Mouse (Mus musculus) midbrain, embryonic 15.5 days (tissue): Measurements from ENCODE around the gene Fbxw10. TPM values are rescaled to one million over a fixed set of nuclear protein-coding genes. Genes with fewer than 3 reads are reported as not detected.
A peak's percentile ranks its signal among the peaks of the same experiment; 100 is the strongest.

ENCODE experiments used
- ATAC-seq: fragments of 200-750 bp; cut with Nextera tagmentation; replicated peaks from 2 replicates; pipeline ENCODE4 v1.8.0; 2017; ENCODE audit warnings: moderate TSS enrichment
- H3K27ac ChIP-seq: fragments of 300-500 bp; sonication (generic); 2 replicates; pipeline ENCODE4 v1.5.1; 2015; ENCODE audit warnings: mild to moderate bottlenecking, inconsistent platforms
- H3K27me3 ChIP-seq: fragments of 300-500 bp; sonication (generic); replicated peaks from 2 replicates; pipeline ENCODE4 v1.6.1; 2015; ENCODE audit warnings: inconsistent platforms
- H3K36me3 ChIP-seq: fragments of 300-500 bp; sonication (generic); replicated peaks from 2 replicates; pipeline ENCODE4 v1.6.1; 2015; ENCODE audit warnings: inconsistent platforms
- H3K4me1 ChIP-seq: fragments of 300-500 bp; sonication (generic); 2 replicates; pipeline ENCODE4 v1.6.1; 2015; ENCODE audit warnings: inconsistent platforms
- H3K4me2 ChIP-seq: fragments of 300-500 bp; sonication (generic); 2 replicates; pipeline ENCODE4 v1.6.1; 2015; ENCODE audit warnings: inconsistent platforms, mild to moderate bottlenecking, moderate library complexity
- H3K4me3 ChIP-seq: fragments of 300-500 bp; sonication (generic); 2 replicates; pipeline ENCODE4 v1.5.1; 2015; ENCODE audit warnings: mild to moderate bottlenecking, inconsistent platforms
- H3K9ac ChIP-seq: fragments of 300-500 bp; sonication (generic); 2 replicates; pipeline ENCODE4 v1.6.1; 2015; ENCODE audit warnings: mild to moderate bottlenecking, inconsistent platforms
- H3K9me3 ChIP-seq: fragments of 300-500 bp; sonication (generic); 2 replicates; pipeline ENCODE4 v1.6.1; 2016; ENCODE audit warnings: inconsistent platforms
- WGBS: fragments of 180-500 bp; shearing (Covaris S2); methylation state at CpG from one replicate; pipeline ENCODE4 v1.1.7; 2015; ENCODE audit warnings: mixed read lengths; 5-methylcytosine and 5-hydroxymethylcytosine counted together
- polyA plus RNA-seq: library from polyadenylated mRNA; unstranded; fragments of >200 nt; fragmentation: Nextera tagmentation; extraction: Ambion mirVana; gene quantifications from 2 replicates; pipeline ENCODE4 v1.2.1, GENCODE M21; 2015

Fbxw10 gene
- polyA plus RNA-seq, 1 experiment from 2014 or later = 0.50 TPM

- H3K4me1 ChIP-seq = peaks cover 17% of the 10 kb centered on the region
- peak overlapping the region; percentile 33 for H3K4me3 ChIP-seq
- H3K9me3 ChIP-seq = no peaks in the 10 kb centered on the region
- peak overlapping the region; percentile 17; the same call in 1 of the 2 replicates for H3K9ac ChIP-seq
- H3K36me3 ChIP-seq = no peaks in the 10 kb centered on the region
- ATAC-seq = peak; percentile 60
- no peaks in the 10 kb centered on the region for H3K27me3 ChIP-seq
- 22% methylated on average over 16 of the region's 16 CpGs for WGBS
- H3K4me2 ChIP-seq = peak overlapping the region; percentile 54
- H3K27ac ChIP-seq = 0 out of 2 replicates have a peak overlapping the region, but pooled peaks have one; percentile 21
These were observed 26.0 kb upstream of the Fbxw10 start for GRCm38 (mm10) chr11:62820661-62821437.

- H3K27ac ChIP-seq = no peak overlapping the region
- ATAC-seq = no peak
- 0 out of 2 replicates have a peak overlapping the region, but pooled peaks have one; percentile 3 for H3K4me3 ChIP-seq
- 76% methylated on average over 5 of the region's 5 CpGs for WGBS
- no peak overlapping the region for H3K9ac ChIP-seq
- H3K4me2 ChIP-seq = peak overlapping the region; percentile 30
- H3K27me3 ChIP-seq = no peaks in the 10 kb centered on the region
- no peaks in the 10 kb centered on the region for H3K9me3 ChIP-seq
- no peaks in the 10 kb centered on the region for H3K36me3 ChIP-seq
- H3K4me1 ChIP-seq = peaks cover 17% of the 10 kb centered on the region
These were observed 25.0 kb upstream of the Fbxw10 start for GRCm38 (mm10) chr11:62821893-62822292.

- H3K9ac ChIP-seq = no peak overlapping the region
- ATAC-seq = no peak
- H3K36me3 ChIP-seq = no peaks in the 10 kb centered on the region
- H3K27me3 ChIP-seq = no peaks in the 10 kb centered on the region
- no peak overlapping the region for H3K27ac ChIP-seq
- no peak overlapping the region for H3K4me2 ChIP-seq
- H3K9me3 ChIP-seq = no peaks in the 10 kb centered on the region
- 72% methylated on average over 7 of the region's 7 CpGs for WGBS
- H3K4me1 ChIP-seq = peaks cover 17% of the 10 kb centered on the region
- H3K4me3 ChIP-seq = no peak overlapping the region
These were observed 22.7 kb upstream of the Fbxw10 start for GRCm38 (mm10) chr11:62824211-62824610.

- Histone ChIP-seq H3K27ac (no peak overlapping the region), H3K9me3 (no peaks in the 10 kb centered on the region), H3K27me3 (no peaks in the 10 kb centered on the region), H3K4me2 (no peak overlapping the region), H3K4me3 (no peak overlapping the region), H3K9ac (no peak overlapping the region), H3K4me1 (peaks cover 7% of the 10 kb centered on the region), H3K36me3 (no peaks in the 10 kb centered on the region)
- WGBS = 86% methylated on average over 9 of the region's 9 CpGs
- no peak for ATAC-seq
These were observed 21.4 kb upstream of the Fbxw10 start for GRCm38 (mm10) chr11:62825222-62826105.

GRCm38 (mm10) chr11:62826106-62826733 is 20.6 kb upstream of the Fbxw10 start:
- Histone ChIP-seq H3K9ac (no peak overlapping the region), H3K36me3 (no peaks in the 10 kb centered on the region), H3K4me3 (no peak overlapping the region), H3K4me2 (no peak overlapping the region), H3K27me3 (no peaks in the 10 kb centered on the region), H3K4me1 (no peaks in the 10 kb centered on the region), H3K9me3 (no peaks in the 10 kb centered on the region), H3K27ac (no peak overlapping the region)
- no peak for ATAC-seq
- 87% methylated on average over 6 of the region's 6 CpGs for WGBS

- WGBS = 89% methylated on average over 4 of the region's 4 CpGs
- Histone ChIP-seq H3K36me3 (no peaks in the 10 kb centered on the region), H3K4me1 (no peaks in the 10 kb centered on the region), H3K27me3 (no peaks in the 10 kb centered on the region), H3K9ac (no peak overlapping the region), H3K4me3 (no peak overlapping the region), H3K4me2 (no peak overlapping the region), H3K27ac (no peak overlapping the region), H3K9me3 (no peaks in the 10 kb centered on the region)
- no peak for ATAC-seq
These were observed 19.7 kb upstream of the Fbxw10 start for GRCm38 (mm10) chr11:62827135-62827534.

GRCm38 (mm10) chr11:62827911-62828310 is 19.0 kb upstream of the Fbxw10 start:
- 84% methylated on average over 3 of the region's 3 CpGs for WGBS
- no peak overlapping the region for H3K4me2 ChIP-seq
- ATAC-seq = no peak

GRCm38 (mm10) chr11:62830387-62830786 is 16.5 kb upstream of the Fbxw10 start:
- no peaks in the 10 kb centered on the region for H3K27me3 ChIP-seq
- no peak overlapping the region for H3K27ac ChIP-seq
- no peak overlapping the region for H3K4me2 ChIP-seq
- no peak overlapping the region for H3K4me3 ChIP-seq
- no peak for ATAC-seq
- 91% methylated on average over 2 of the region's 2 CpGs for WGBS
- H3K9ac ChIP-seq = no peak overlapping the region
- no peaks in the 10 kb centered on the region for H3K4me1 ChIP-seq
- no peaks in the 10 kb centered on the region for H3K36me3 ChIP-seq
- H3K9me3 ChIP-seq = no peaks in the 10 kb centered on the region

More at GRCm38 (mm10) chr11:62827911-62828310, 19.0 kb upstream of the Fbxw10 start:
- no peaks in the 10 kb centered on the region for H3K9me3 ChIP-seq
- no peak overlapping the region for H3K9ac ChIP-seq
- no peaks in the 10 kb centered on the region for H3K36me3 ChIP-seq
- H3K4me1 ChIP-seq = no peaks in the 10 kb centered on the region
- H3K27me3 ChIP-seq = no peaks in the 10 kb centered on the region
- no peak overlapping the region for H3K4me3 ChIP-seq
- H3K27ac ChIP-seq = no peak overlapping the region

- Histone ChIP-seq H3K36me3 (no peaks in the 10 kb centered on the region), H3K27me3 (no peaks in the 10 kb centered on the region), H3K4me1 (no peaks in the 10 kb centered on the region), H3K4me2 (no peak overlapping the region), H3K4me3 (no peak overlapping the region), H3K9ac (no peak overlapping the region), H3K27ac (no peak overlapping the region), H3K9me3 (no peaks in the 10 kb centered on the region)
- no peak for ATAC-seq
These were observed 15.0 kb upstream of the Fbxw10 start for GRCm38 (mm10) chr11:62831906-62832305.

GRCm38 (mm10) chr11:62844562-62844961 is 2.3 kb upstream of the Fbxw10 start:
- no peaks in the 10 kb centered on the region for H3K9me3 ChIP-seq
- no peak overlapping the region for H3K4me2 ChIP-seq
- H3K27me3 ChIP-seq = no peaks in the 10 kb centered on the region
- no peak overlapping the region for H3K4me3 ChIP-seq
- H3K9ac ChIP-seq = no peak overlapping the region
- no peak for ATAC-seq
- 0 out of 2 replicates have a peak, but pooled peaks cover 4% of the 10 kb centered on the region for H3K4me1 ChIP-seq
- H3K36me3 ChIP-seq = no peaks in the 10 kb centered on the region
- WGBS = 90% methylated on average over 5 of the region's 5 CpGs
- H3K27ac ChIP-seq = no peak overlapping the region

GRCm38 (mm10) chr11:62845730-62846129 is 1.1 kb upstream of the Fbxw10 start:
- 0 out of 2 replicates have a peak, but pooled peaks cover 4% of the 10 kb centered on the region for H3K4me1 ChIP-seq
- no peak overlapping the region for H3K9ac ChIP-seq
- no peaks in the 10 kb centered on the region for H3K27me3 ChIP-seq
- no peak for ATAC-seq
- H3K36me3 ChIP-seq = no peaks in the 10 kb centered on the region
- no peak overlapping the region for H3K4me3 ChIP-seq
- H3K4me2 ChIP-seq = no peak overlapping the region
- 70% methylated on average over 3 of the region's 3 CpGs for WGBS
- no peak overlapping the region for H3K27ac ChIP-seq
- no peaks in the 10 kb centered on the region for H3K9me3 ChIP-seq

GRCm38 (mm10) chr11:62847655-62848191 is 854 bp downstream of the Fbxw10 start:
- Histone ChIP-seq H3K36me3 (no peaks in the 10 kb centered on the region), H3K4me3 (no peak overlapping the region), H3K27ac (no peak overlapping the region), H3K27me3 (no peaks in the 10 kb centered on the region), H3K4me2 (no peak overlapping the region), H3K4me1 (0 out of 2 replicates have a peak, but pooled peaks cover 4% of the 10 kb centered on the region), H3K9me3 (no peaks in the 10 kb centered on the region), H3K9ac (no peak overlapping the region)
- no peak for ATAC-seq
- WGBS = 79% methylated on average over 4 of the region's 4 CpGs
